Mouse (Mus musculus) heart, embryonic 14.5 days (tissue): Measurements from ENCODE around the gene Hoxa5. TPM values are rescaled to one million over a fixed set of nuclear protein-coding genes. Genes with fewer than 3 reads are reported as not detected.

Experiments
- ATAC-seq: fragments of 200-750 bp; cut with Nextera tagmentation; 2 replicates; pipeline ENCODE4 v1.8.0; 2017; ENCODE audit warnings: low read depth, moderate TSS enrichment; ENCODE audit not compliant: insufficient number of reproducible peaks, insufficient read depth, low FRiP score
- H3K27ac ChIP-seq, 2 experiments: fragments of 200-500 bp in 1 of 2; fragments of 300-500 bp in 1 of 2; sonication (generic) in 1 of 2; replicated peaks in 1 of 2; 2 replicates each; pipeline ENCODE4 v1.5.1; 2012 to 2014; ENCODE audit warnings: low read depth in 2 of 2, low read length in 2 of 2, control low read depth in 1 of 2, mild to moderate bottlenecking in 1 of 2, mixed read lengths in 1 of 2; ENCODE audit not compliant: control insufficient read depth in 1 of 2, insufficient read depth in 1 of 2
- H3K27me3 ChIP-seq: fragments of 300-500 bp; sonication (generic); 2 replicates; pipeline ENCODE4 v1.6.1; 2014; ENCODE audit warnings: mild to moderate bottlenecking, low read length, control low read depth; ENCODE audit not compliant: control insufficient read depth, insufficient read depth
- H3K36me3 ChIP-seq: fragments of 300-500 bp; sonication (generic); 2 replicates; pipeline ENCODE4 v1.6.1; 2014; ENCODE audit warnings: mild to moderate bottlenecking, control low read depth, low read length, mixed read lengths; ENCODE audit not compliant: control insufficient read depth, insufficient read depth
- H3K4me1 ChIP-seq, 2 experiments: fragments of 200-500 bp in 1 of 2; fragments of 300-500 bp in 1 of 2; sonication (generic) in 1 of 2; 2 replicates each; pipeline ENCODE4 v1.6.1; 2012 to 2014; ENCODE audit warnings: low read length in 2 of 2, control low read depth in 1 of 2, mixed read lengths in 1 of 2; ENCODE audit not compliant: control insufficient read depth in 2 of 2, insufficient read depth in 2 of 2
- H3K4me2 ChIP-seq: fragments of 300-500 bp; sonication (generic); 2 replicates; pipeline ENCODE4 v1.6.1; 2014; ENCODE audit warnings: mild to moderate bottlenecking, low read length
- H3K4me3 ChIP-seq, 2 experiments: fragments of 200-500 bp in 1 of 2; fragments of 300-500 bp in 1 of 2; sonication (generic) in 1 of 2; 2 replicates each; pipeline ENCODE4 v1.5.1; 2012 to 2014; ENCODE audit warnings: low read length in 2 of 2, mild to moderate bottlenecking in 2 of 2, control low read depth in 1 of 2, low read depth in 1 of 2, moderate library complexity in 1 of 2; ENCODE audit not compliant: control insufficient read depth in 1 of 2, insufficient read depth in 1 of 2
- H3K9ac ChIP-seq: fragments of 300-500 bp; sonication (generic); 2 replicates; pipeline ENCODE4 v1.6.1; 2014; ENCODE audit warnings: mild to moderate bottlenecking, low read length
- H3K9me3 ChIP-seq: fragments of 300-500 bp; sonication (generic); 2 replicates; pipeline ENCODE4 v1.6.1; 2016; ENCODE audit warnings: low read length, control low read depth; ENCODE audit not compliant: control insufficient read depth
- WGBS: fragments of 180-500 bp; shearing (Covaris S2); extraction: QIAGEN DNeasy Blood & Tissue Kit; methylation state at CpG from one replicate; pipeline ENCODE4 v1.1.7; 2014; 5-methylcytosine and 5-hydroxymethylcytosine counted together
- polyA plus RNA-seq: library from polyadenylated mRNA; unstranded; fragments of >200 nt; fragmentation: Nextera tagmentation; extraction: Ambion mirVana; gene quantifications from 2 replicates; pipeline ENCODE4 v1.2.1, GENCODE M21; 2014

The Hoxa5 gene
- polyA plus RNA-seq, 1 experiment from 2014 or later, result 1.3 TPM

DNA sequence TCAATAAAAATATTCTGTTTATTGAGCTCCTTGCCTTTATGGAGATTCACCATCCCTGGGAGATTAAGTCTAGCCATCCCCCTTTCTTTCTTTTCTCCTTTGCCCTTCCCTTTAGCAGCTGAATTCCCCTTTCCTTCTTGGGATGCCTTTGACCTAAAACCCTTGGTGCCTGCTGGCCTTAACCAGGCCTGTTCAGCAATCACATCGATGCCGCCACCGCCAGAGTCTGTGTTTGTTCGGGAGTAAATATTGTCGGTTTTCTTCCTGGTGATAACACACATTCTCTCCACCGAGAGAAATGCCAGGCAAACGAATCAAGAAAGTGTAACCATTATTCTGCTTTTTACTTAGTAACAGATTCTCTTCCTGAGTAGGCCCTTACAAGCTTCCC lies 33.8 kb upstream of the Hoxa5 start:
- Histone ChIP-seq H3K27me3 (peaks cover 100% of the 10 kb centered on the region), H3K9ac (no peak overlapping the region), H3K36me3 (no peaks in the 10 kb centered on the region), H3K27ac (no peak overlapping the region), H3K9me3 (no peaks in the 10 kb centered on the region), H3K4me2 (no peak overlapping the region), H3K4me3 (no peak overlapping the region), H3K4me1 (peaks cover 0 to 3% of the 10 kb centered on the region in 2 experiments; a peak in 2 of 4 replicates)
- ATAC-seq, result no peak
- 5% methylated on average over 7 of the region's 7 CpGs for WGBS

DNA sequence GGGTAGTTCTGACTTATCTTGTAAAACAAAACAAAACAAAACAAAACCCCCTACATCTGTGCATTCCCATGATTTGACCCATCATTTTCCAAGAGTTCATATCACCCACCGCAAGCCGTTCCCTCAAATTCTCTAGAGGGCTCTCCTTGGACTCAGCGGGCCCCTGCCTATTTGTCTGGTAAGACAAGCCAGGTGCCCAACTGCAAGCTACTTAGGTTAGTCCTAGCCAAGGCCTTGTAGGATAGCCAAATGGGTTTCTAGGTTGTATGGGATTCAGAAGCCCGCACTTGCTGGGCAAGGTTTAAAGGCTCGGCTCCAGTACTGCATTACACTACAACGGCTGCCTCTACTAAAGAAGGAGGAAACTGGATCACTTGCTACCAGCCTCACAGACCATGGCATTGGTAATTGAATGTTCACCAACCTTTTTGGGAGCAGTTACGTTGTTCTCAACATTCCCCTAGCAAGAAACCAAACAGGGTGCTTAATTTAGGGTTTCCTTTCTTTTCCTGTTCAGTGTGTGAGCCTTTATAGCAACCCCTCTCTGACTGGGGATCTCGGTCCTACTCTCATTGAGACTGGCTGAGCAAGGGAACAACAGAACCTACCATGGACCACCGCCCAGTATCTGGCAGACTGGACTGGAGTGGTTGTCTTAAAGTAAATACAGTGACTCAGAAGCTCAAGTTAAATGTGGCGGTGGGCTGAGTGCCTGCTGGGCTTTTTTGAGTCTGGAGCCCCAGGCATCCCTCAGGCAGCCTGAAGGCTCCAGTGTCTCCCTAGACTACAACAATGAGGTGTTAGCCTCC lies 33.2 kb upstream of the Hoxa5 start:
- Histone ChIP-seq H3K4me1 (peaks cover 0 to 3% of the 10 kb centered on the region in 2 experiments; a peak in 2 of 4 replicates), H3K4me2 (no peak overlapping the region), H3K27ac (no peak overlapping the region), H3K4me3 (no peak overlapping the region), H3K9me3 (no peaks in the 10 kb centered on the region), H3K9ac (no peak overlapping the region), H3K36me3 (no peaks in the 10 kb centered on the region), H3K27me3 (peaks cover 100% of the 10 kb centered on the region)
- WGBS, result 12% methylated on average over 10 of the region's 10 CpGs
- ATAC-seq, result no peak

GRCm38 (mm10) chr6:52236806-52237205 lies 32.4 kb upstream of the Hoxa5 start:
- Histone ChIP-seq H3K4me3 (no peak overlapping the region), H3K36me3 (no peaks in the 10 kb centered on the region), H3K9me3 (no peaks in the 10 kb centered on the region), H3K9ac (no peak overlapping the region), H3K4me1 (peaks cover 0 to 3% of the 10 kb centered on the region in 2 experiments; a peak in 2 of 4 replicates), H3K4me2 (no peak overlapping the region), H3K27ac (no peak overlapping the region), H3K27me3 (peaks cover 100% of the 10 kb centered on the region)
- no peak for ATAC-seq
- WGBS, result 11% methylated on average over 3 of the region's 3 CpGs

DNA sequence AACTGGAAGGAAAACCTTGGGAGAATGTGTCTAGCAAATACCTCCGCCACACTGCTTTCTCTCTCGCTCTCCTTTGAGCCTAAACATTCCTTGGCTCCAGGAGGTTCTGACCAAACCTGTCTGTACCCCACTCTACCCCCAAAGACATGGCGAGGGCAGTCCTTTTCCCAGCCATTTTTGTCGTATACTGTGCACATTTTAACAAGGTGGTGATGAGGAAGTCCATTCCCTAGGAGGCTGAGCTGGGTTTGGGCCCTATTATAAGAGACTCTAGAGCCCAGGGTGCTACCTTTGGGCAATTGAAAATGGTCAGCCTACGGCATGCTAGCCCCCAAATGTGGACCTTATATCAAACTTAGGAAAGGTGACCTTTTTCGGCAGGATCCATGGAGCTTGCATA lies 31.5 kb upstream of the Hoxa5 start:
- Histone ChIP-seq H3K27ac (no peak overlapping the region), H3K4me3 (no peak overlapping the region), H3K27me3 (peaks cover 99% of the 10 kb centered on the region), H3K4me2 (no peak overlapping the region), H3K4me1 (peaks cover 0 to 3% of the 10 kb centered on the region in 2 experiments; a peak in 2 of 4 replicates), H3K9me3 (no peaks in the 10 kb centered on the region), H3K36me3 (no peaks in the 10 kb centered on the region), H3K9ac (no peak overlapping the region)
- ATAC-seq, result no peak
- WGBS, result 21% methylated on average over 6 of the region's 6 CpGs

DNA sequence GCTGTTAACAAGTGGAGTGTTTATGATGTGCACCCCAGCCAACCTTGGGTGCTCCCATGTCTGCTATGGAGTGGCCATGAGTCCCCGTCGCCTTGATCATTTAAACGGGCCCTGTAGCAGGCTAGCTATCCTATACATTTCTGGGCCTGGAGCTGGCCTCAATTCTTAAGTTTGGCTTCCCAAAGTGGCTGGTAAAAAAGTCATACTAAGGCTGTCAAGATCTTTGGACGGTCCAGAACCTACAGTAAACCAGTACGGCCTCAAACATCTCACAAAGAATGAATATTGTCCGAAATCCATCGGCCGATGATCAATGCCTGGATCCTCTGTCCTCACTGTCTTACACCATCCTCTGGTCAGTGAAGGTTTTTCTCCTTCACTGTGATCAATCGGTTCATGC lies 30.9 kb upstream of the Hoxa5 start:
- Histone ChIP-seq H3K4me1 (peaks cover 0 to 3% of the 10 kb centered on the region in 2 experiments; a peak in 2 of 4 replicates), H3K27me3 (peaks cover 99% of the 10 kb centered on the region), H3K9ac (no peak overlapping the region), H3K4me3 (no peak overlapping the region), H3K27ac (no peak overlapping the region), H3K4me2 (no peak overlapping the region), H3K36me3 (no peaks in the 10 kb centered on the region), H3K9me3 (no peaks in the 10 kb centered on the region)
- ATAC-seq, result no peak
- WGBS, result 28% methylated on average over 9 of the region's 9 CpGs

DNA sequence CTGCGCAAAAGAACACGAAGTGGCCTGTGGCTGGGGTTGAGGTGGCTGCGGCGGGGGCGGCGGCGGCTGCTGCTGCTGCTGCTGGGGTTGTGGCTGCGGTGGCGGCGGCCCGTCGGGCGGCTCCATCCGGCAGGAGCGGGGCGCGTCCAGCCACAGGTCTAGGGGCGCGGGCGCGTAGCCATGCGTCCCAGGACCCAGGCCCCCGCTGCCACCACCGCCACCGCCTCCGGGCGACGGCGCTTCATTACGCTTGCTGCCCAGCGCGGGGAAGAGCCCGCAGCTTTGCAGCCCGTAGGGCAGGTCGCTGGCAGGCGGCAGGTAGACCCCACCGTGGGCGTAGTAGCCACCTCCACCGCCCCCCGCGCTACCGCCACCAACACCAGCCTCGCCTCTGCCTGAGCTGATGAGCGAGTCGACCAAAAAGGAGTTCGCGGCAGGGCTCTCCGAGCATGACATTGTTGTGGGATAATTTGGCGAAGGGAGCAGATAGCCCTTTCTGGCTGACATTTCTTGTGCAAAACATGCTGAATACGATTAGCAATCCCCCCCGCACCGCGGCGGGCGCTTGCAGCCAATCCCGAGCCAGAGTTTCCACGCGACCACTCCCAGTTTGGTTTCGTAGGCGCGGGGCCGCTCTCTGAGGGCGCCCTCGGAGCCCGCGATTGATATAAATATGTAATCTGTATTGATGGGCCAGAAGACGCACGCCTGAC lies 30.2 kb upstream of the Hoxa5 start:
- Histone ChIP-seq H3K9ac (no peak overlapping the region), H3K36me3 (no peaks in the 10 kb centered on the region), H3K27ac (no peak overlapping the region), H3K4me3 (peak overlapping the region in 1 of 2 experiments; percentile 14; a peak in 1 of 4 replicates), H3K4me2 (no peak overlapping the region), H3K27me3 (peaks cover 99% of the 10 kb centered on the region), H3K9me3 (no peaks in the 10 kb centered on the region), H3K4me1 (no peaks in the 10 kb centered on the region; a peak in 1 of 4 replicates)
- ATAC-seq, result no peak
- WGBS, result 1% methylated on average over 67 of the region's 68 CpGs

DNA sequence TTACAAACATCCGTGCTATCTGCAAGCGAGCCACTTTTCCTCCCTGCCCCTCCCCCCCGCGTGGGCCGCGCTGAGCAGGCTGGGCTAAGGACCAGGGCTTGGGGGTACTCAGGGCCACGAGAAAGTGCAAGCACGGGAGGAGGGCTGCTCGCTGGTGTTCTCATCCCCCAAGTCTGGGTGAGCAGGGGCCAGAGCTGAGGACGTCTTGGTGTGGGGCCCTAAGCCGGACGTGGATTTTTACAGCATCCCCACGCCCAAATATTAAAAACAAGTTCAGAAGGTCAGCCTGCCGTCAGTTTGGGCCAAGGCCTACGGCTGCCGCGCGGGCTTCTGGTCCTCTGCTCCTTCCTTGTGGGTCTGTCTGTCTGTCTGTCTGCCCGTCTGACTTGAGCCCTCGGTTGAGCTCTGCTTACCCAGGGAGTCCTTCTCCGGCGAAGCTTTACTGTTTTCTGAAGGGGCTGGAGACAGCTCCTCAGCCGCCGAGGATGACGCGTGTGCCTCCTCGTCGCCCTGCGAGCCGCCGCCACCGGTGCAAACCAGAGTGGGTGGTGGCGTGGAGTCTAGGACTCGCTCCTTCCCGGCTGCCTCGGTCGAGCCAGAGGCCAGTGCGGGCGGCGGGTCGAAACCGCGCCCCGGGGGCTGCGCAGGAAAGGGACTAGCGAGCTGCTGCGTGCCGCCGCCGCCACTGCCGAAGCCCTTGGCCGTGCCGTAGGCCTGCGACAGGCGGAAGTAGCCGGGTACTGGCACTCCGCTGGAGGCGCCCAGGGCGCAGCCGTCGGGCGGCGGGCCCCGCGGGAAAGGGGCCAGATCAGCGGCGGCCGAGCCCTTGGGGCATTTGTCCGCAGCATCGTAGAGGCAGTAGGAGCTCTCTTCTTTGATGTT lies 29.4 kb upstream of the Hoxa5 start:
- Histone ChIP-seq H3K9me3 (no peaks in the 10 kb centered on the region), H3K27me3 (peaks cover 99% of the 10 kb centered on the region), H3K36me3 (no peaks in the 10 kb centered on the region), H3K9ac (no peak overlapping the region), H3K27ac (no peak overlapping the region), H3K4me2 (no peak overlapping the region; the same call in 1 of the 2 replicates), H3K4me1 (no peaks in the 10 kb centered on the region; a peak in 1 of 4 replicates), H3K4me3 (peak overlapping the region in 1 of 2 experiments; percentile 14; a peak in 2 of 4 replicates)
- WGBS, result under 1% methylated on average over 69 of the region's 70 CpGs
- no peak for ATAC-seq
